Mouse (Mus musculus) spleen, adult 2 months (tissue): ENCODE results near the gene Zfp275. TPM values are rescaled to one million over a fixed set of nuclear protein-coding genes. Genes with fewer than 3 reads are reported as not detected.

Experiments
- DNase-seq, 2 experiments: peaks; one replicate each; pipeline versions ENCODE4 v3.0.0 to v3.0.0-alpha.2; 2012 to 2021; ENCODE audit warnings: low spot score in 2 of 2, low read depth in 1 of 2
- H3K27ac ChIP-seq: fragments of 200-500 bp; 2 replicates; pipeline ENCODE4 v1.5.1; 2012; ENCODE audit warnings: low read length, inconsistent platforms; ENCODE audit not compliant: insufficient read depth
- H3K27me3 ChIP-seq: fragments of 200-500 bp; 2 replicates; pipeline ENCODE4 v1.6.1; 2012; ENCODE audit warnings: mild to moderate bottlenecking, moderate library complexity, low read length, inconsistent platforms; ENCODE audit not compliant: control insufficient read depth, insufficient read depth
- H3K36me3 ChIP-seq: fragments of 200-500 bp; 2 replicates; pipeline ENCODE4 v1.6.1; 2012; ENCODE audit warnings: mild to moderate bottlenecking, low read length, inconsistent platforms; ENCODE audit not compliant: control insufficient read depth, insufficient read depth
- H3K4me1 ChIP-seq: fragments of 200-500 bp; 2 replicates; pipeline ENCODE4 v1.6.1; 2011; ENCODE audit warnings: inconsistent platforms; ENCODE audit not compliant: control insufficient read depth, insufficient read depth, insufficient read length
- H3K4me3 ChIP-seq: fragments of 200-500 bp; 2 replicates; pipeline ENCODE4 v1.5.1; 2011; ENCODE audit warnings: mild to moderate bottlenecking, inconsistent platforms; ENCODE audit not compliant: insufficient read depth, insufficient read length; ENCODE audit errors: extremely low read depth
- CTCF ChIP-seq: fragments of 200-500 bp; IDR thresholded peaks from 2 replicates; pipeline ENCODE4 v1.5.1; 2011; ENCODE audit warnings: mild to moderate bottlenecking, inconsistent platforms; ENCODE audit not compliant: insufficient read depth, insufficient read length, insufficient replicate concordance; ENCODE audit errors: extremely low read depth
- POLR2A ChIP-seq: fragments of 200-500 bp; IDR thresholded peaks from 2 replicates; pipeline ENCODE4 v1.6.1; 2011; ENCODE audit warnings: low read depth, low read length, inconsistent platforms
- WGBS: fragments of 180-500 bp; shearing (Covaris S2); methylation state at CpG from one replicate; pipeline ENCODE4 v1.1.7; 2018; 5-methylcytosine and 5-hydroxymethylcytosine counted together
- polyA plus RNA-seq: library from polyadenylated mRNA; depleted of rRNA; stranded (reverse); fragments of >200 nt; gene quantifications from 2 replicates; pipeline ENCODE4 v1.2.3, GENCODE M21; 2012; rRNA removed

Zfp275 gene
- polyA plus RNA-seq, 1 experiment: 10.3 TPM

DNA sequence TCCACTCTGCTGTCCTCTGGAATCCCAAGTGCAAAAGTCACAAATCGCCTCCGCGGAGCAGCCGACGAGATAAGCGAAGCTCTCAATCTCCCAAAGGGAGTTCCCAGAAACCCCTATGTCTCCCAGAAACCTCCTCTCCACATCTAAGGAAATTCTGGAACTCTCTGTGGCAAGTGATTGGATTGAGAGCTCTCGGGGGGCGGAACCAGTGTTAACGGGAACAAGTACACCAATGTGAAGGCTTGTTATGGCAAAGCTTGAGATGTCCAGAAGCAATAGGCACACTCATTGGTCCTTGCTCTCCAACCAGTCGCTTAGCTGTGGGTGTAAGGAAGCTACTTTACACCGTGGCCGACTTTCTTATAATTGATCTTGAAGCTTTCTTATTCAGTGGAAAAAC, 59.2 kb downstream of the Zfp275 start:
- Histone ChIP-seq H3K4me1 (no peaks in the 10 kb centered on the region), H3K36me3 (no peaks in the 10 kb centered on the region), H3K27ac (no peak overlapping the region), H3K4me3 (no peak overlapping the region), H3K27me3 (no peaks in the 10 kb centered on the region)
- 93% methylated on average over 12 of the region's 12 CpGs for WGBS
- TF ChIP-seq POLR2A (no peak), CTCF (no peak)
- no peak for DNase-seq

Other genes with a start within 250 kb of the Zfp275 start
- 0.11 TPM in 1 of 2 replicates, not detected in the other for gene Xlr3a, start 245.5 kb upstream of the Zfp275 start, polyA plus RNA-seq
- gene Gm14685, start 225.6 kb upstream of the Zfp275 start, polyA plus RNA-seq: not detected in 2 replicates
- not detected in 2 replicates for gene Xlr5b, start 193.8 kb upstream of the Zfp275 start, polyA plus RNA-seq
- gene DXBay18, start 193.2 kb upstream of the Zfp275 start, polyA plus RNA-seq: 0.05 TPM in 1 of 2 replicates, not detected in the other
- not detected in 2 replicates for gene Spin2d, start 165.6 kb upstream of the Zfp275 start, polyA plus RNA-seq
- 0.07 and 1.1 TPM in 2 replicates for gene Xlr3b, start 150.4 kb upstream of the Zfp275 start, polyA plus RNA-seq
- 1.7 and 2.2 TPM in 2 replicates for gene Xlr4b, start 128.3 kb upstream of the Zfp275 start, polyA plus RNA-seq
- 9.9 and 16.7 TPM in 2 replicates for gene F8a, start 114.3 kb upstream of the Zfp275 start, polyA plus RNA-seq
- 0.97 and 1.4 TPM in 2 replicates for gene Xlr4c, start 99.5 kb upstream of the Zfp275 start, polyA plus RNA-seq
- not detected in 2 replicates for gene Xlr3c, start 77.2 kb upstream of the Zfp275 start, polyA plus RNA-seq
- not detected in 2 replicates for gene Xlr5a, start 49.6 kb upstream of the Zfp275 start, polyA plus RNA-seq
- gene Xlr5c, start 49.6 kb upstream of the Zfp275 start, polyA plus RNA-seq: not detected in 2 replicates
- not detected in 2 replicates for gene Gm45015, start 5.8 kb upstream of the Zfp275 start, polyA plus RNA-seq
- not detected in 2 replicates for gene Gm18336, start 56.1 kb downstream of the Zfp275 start, polyA plus RNA-seq
- gene Zfp92, start 68.5 kb downstream of the Zfp275 start, polyA plus RNA-seq: 0.04 TPM in 1 of 2 replicates, not detected in the other
- not detected in 2 replicates for gene Trex2, start 92.7 kb downstream of the Zfp275 start, polyA plus RNA-seq
- 8.6 and 9.2 TPM in 2 replicates for gene Haus7, start 116.4 kb downstream of the Zfp275 start, polyA plus RNA-seq
- gene Bgn, start 141.0 kb downstream of the Zfp275 start, polyA plus RNA-seq: 280 and 317 TPM in 2 replicates
- not detected in 2 replicates for gene Atp2b3, start 160.5 kb downstream of the Zfp275 start, polyA plus RNA-seq